Mouse (Mus musculus) embryonic facial prominence, embryonic 12.5 days (tissue): ENCODE data around the gene Atf1. TPM values are rescaled to one million over a fixed set of nuclear protein-coding genes. Genes with fewer than 3 reads are reported as not detected.
"Not testable (repeated sequence)": the region's sequence is repeated elsewhere in the genome, so short reads cannot be mapped to it uniquely, and the experiment has no call there.

Source experiments
- ATAC-seq: fragments of 200-750 bp; cut with Nextera tagmentation; 2 replicates; pipeline ENCODE4 v1.8.0; 2017; ENCODE audit not compliant: insufficient number of reproducible peaks, insufficient read depth, low FRiP score, low TSS enrichment
- H3K27ac ChIP-seq: fragments of 300-500 bp; sonication (generic); 2 replicates; pipeline ENCODE4 v1.5.1; 2016; ENCODE audit warnings: mild to moderate bottlenecking
- H3K27me3 ChIP-seq: fragments of 300-500 bp; sonication (generic); 2 replicates; pipeline ENCODE4 v1.6.1; 2016; ENCODE audit warnings: mild to moderate bottlenecking, moderate library complexity
- H3K36me3 ChIP-seq: fragments of 300-500 bp; sonication (generic); 2 replicates; pipeline ENCODE4 v1.6.1; 2016; ENCODE audit warnings: mild to moderate bottlenecking
- H3K4me1 ChIP-seq: fragments of 300-500 bp; sonication (generic); 2 replicates; pipeline ENCODE4 v1.6.1; 2016
- H3K4me2 ChIP-seq: fragments of 300-500 bp; sonication (generic); replicated peaks from 2 replicates; pipeline ENCODE4 v1.6.1; 2016; ENCODE audit warnings: mild to moderate bottlenecking, moderate library complexity
- H3K4me3 ChIP-seq: fragments of 300-500 bp; sonication (generic); 2 replicates; pipeline ENCODE4 v1.5.1; 2016; ENCODE audit warnings: mild to moderate bottlenecking
- H3K9ac ChIP-seq: fragments of 300-500 bp; sonication (generic); 2 replicates; pipeline ENCODE4 v1.6.1; 2016; ENCODE audit warnings: mild to moderate bottlenecking, moderate library complexity
- H3K9me3 ChIP-seq: fragments of 300-500 bp; sonication (generic); 2 replicates; pipeline ENCODE4 v1.6.1; 2016; ENCODE audit warnings: mild to moderate bottlenecking, moderate library complexity
- WGBS: fragments of 180-500 bp; shearing (Covaris S2); methylation state at CpG from one replicate; pipeline ENCODE4 v1.1.7; 2016; 5-methylcytosine and 5-hydroxymethylcytosine counted together
- polyA plus RNA-seq: library from polyadenylated mRNA; unstranded; fragments of >200 nt; fragmentation: Nextera tagmentation; extraction: Ambion mirVana; gene quantifications from 2 replicates; pipeline ENCODE4 v1.2.1, GENCODE M21; 2016

The Atf1 gene
- polyA plus RNA-seq, 1 experiment from 2014 or later = 46.8 TPM

DNA sequence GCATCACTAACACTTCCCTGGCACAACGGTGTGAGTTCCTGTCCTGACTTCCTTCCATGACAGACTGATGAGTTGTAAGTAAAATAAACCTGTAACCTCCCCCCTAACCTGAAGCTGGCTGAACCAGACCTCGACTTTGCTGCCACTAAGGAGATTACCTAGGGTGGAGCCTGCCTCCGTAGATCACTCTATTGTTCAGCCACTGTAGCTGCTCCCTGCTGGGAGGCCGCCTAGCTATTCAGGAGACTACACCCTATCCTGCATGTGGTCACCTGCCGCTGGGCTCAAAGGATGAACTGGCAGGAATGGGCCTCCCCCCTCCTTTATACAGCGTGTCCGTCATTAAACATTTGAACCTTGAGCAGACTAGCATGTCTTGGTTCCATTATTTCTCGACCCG is 42.2 kb downstream of the Atf1 start:
- ATAC-seq = no peak
- Histone ChIP-seq H3K4me3 (no peak overlapping the region), H3K36me3 (no peaks in the 10 kb centered on the region), H3K27ac (no peak overlapping the region), H3K9ac (no peak overlapping the region), H3K9me3 (no peaks in the 10 kb centered on the region), H3K4me2 (no peak overlapping the region), H3K4me1 (no peaks in the 10 kb centered on the region), H3K27me3 (no peaks in the 10 kb centered on the region)
- WGBS = 17% methylated on average over 9 of the region's 9 CpGs

GRCm38 (mm10) chr15:100270609-100271008 is 43.0 kb downstream of the Atf1 start:
- H3K27me3 ChIP-seq, H3K27ac ChIP-seq, ATAC-seq, H3K4me1 ChIP-seq, H3K9me3 ChIP-seq, H3K9ac ChIP-seq, H3K36me3 ChIP-seq, H3K4me2 ChIP-seq, H3K4me3 ChIP-seq: not testable (repeated sequence)
- WGBS = 27% methylated on average over 7 of the region's 7 CpGs

- no peak overlapping the region for H3K4me3 ChIP-seq
- no peaks in the 10 kb centered on the region for H3K4me1 ChIP-seq
- WGBS = 61% methylated on average over 14 of the region's 14 CpGs
- H3K27ac ChIP-seq = no peak overlapping the region
- H3K9me3 ChIP-seq = no peaks in the 10 kb centered on the region
- H3K9ac ChIP-seq = no peak overlapping the region
- no peak overlapping the region for H3K4me2 ChIP-seq
- H3K27me3 ChIP-seq = no peaks in the 10 kb centered on the region
- no peaks in the 10 kb centered on the region for H3K36me3 ChIP-seq
- ATAC-seq = no peak
Observed at GRCm38 (mm10) chr15:100271411-100271810, 43.8 kb downstream of the Atf1 start.

- H3K27ac ChIP-seq, H3K9ac ChIP-seq, H3K4me2 ChIP-seq, H3K4me3 ChIP-seq, H3K9me3 ChIP-seq, ATAC-seq, H3K36me3 ChIP-seq, H3K4me1 ChIP-seq, H3K27me3 ChIP-seq: not testable (repeated sequence)
- WGBS = 90% methylated on average over 4 of the region's 4 CpGs
Observed at GRCm38 (mm10) chr15:100273791-100274308, 46.2 kb downstream of the Atf1 start.

GRCm38 (mm10) chr15:100274790-100275559 is 47.4 kb downstream of the Atf1 start:
- H3K4me2 ChIP-seq = no peak overlapping the region
- no peak overlapping the region for H3K9ac ChIP-seq
- H3K27ac ChIP-seq = no peak overlapping the region
- no peak overlapping the region for H3K4me3 ChIP-seq
- no peaks in the 10 kb centered on the region; the same call in 1 of the 2 replicates for H3K9me3 ChIP-seq
- H3K36me3 ChIP-seq = no peaks in the 10 kb centered on the region
- H3K4me1 ChIP-seq = no peaks in the 10 kb centered on the region
- H3K27me3 ChIP-seq = no peaks in the 10 kb centered on the region
- WGBS = 84% methylated on average over 7 of the region's 7 CpGs
- ATAC-seq = no peak

GRCm38 (mm10) chr15:100276403-100276802 is 48.8 kb downstream of the Atf1 start:
- no peak overlapping the region for H3K4me3 ChIP-seq
- no peak overlapping the region for H3K27ac ChIP-seq
- ATAC-seq = no peak
- no peaks in the 10 kb centered on the region for H3K4me1 ChIP-seq
- no peaks in the 10 kb centered on the region for H3K27me3 ChIP-seq
- no peak overlapping the region for H3K4me2 ChIP-seq
- 90% methylated on average over 4 of the region's 4 CpGs for WGBS
- H3K9ac ChIP-seq = no peak overlapping the region
- no peaks in the 10 kb centered on the region for H3K36me3 ChIP-seq
- no peaks in the 10 kb centered on the region; the same call in 1 of the 2 replicates for H3K9me3 ChIP-seq

DNA sequence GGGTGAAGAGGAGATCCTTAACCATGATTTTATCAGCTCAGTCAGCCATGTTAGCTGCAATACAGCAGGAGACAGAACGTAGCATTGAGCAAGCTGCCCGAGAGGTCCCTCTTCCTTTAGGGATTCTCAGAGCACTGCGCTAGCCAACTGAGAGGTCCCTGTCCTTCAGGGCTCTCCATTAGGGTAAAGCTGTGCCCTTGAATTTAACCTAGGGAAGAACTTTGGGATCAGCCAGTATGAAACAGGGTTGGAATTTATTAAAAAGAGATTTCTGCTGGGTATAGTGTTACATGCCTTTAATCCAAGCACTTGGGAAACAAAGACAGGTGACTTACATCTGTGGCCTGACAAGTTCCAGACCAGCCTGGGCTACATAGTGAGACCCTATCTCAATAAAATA is 50.0 kb downstream of the Atf1 start:
- H3K9me3 ChIP-seq = no peaks in the 10 kb centered on the region; the same call in 1 of the 2 replicates
- no peak overlapping the region for H3K4me2 ChIP-seq
- H3K4me3 ChIP-seq = no peak overlapping the region
- 81% methylated on average over 3 of the region's 3 CpGs for WGBS
- no peak for ATAC-seq
- no peak overlapping the region for H3K9ac ChIP-seq
- no peaks in the 10 kb centered on the region for H3K4me1 ChIP-seq
- H3K27me3 ChIP-seq = no peaks in the 10 kb centered on the region
- H3K36me3 ChIP-seq = no peaks in the 10 kb centered on the region
- H3K27ac ChIP-seq = no peak overlapping the region

GRCm38 (mm10) chr15:100280626-100281025 is 53.0 kb downstream of the Atf1 start, which contains the start of gene Tmprss12:
Gene Tmprss12 (plus strand): TSS chr15:100280837.
- no peak within 1 kb of the TSS for H3K9ac ChIP-seq
- H3K27ac ChIP-seq = no peak within 1 kb of the TSS
- no peak for ATAC-seq
- H3K9me3 ChIP-seq = no peaks in the 10 kb centered on the region; the same call in 1 of the 2 replicates
- no peaks in the 10 kb centered on the region for H3K27me3 ChIP-seq
- no peaks in the 10 kb centered on the region for H3K4me1 ChIP-seq
- WGBS = 97% methylated on average over 20 of the region's 20 CpGs
- H3K4me3 ChIP-seq = no peak within 1 kb of the TSS
- H3K36me3 ChIP-seq = no peaks in the 10 kb centered on the region
- H3K4me2 ChIP-seq = no peak within 1 kb of the TSS

- 86% methylated on average over 6 of the region's 6 CpGs for WGBS
- Histone ChIP-seq H3K9me3 (no peaks in the 10 kb centered on the region), H3K27ac (no peak overlapping the region)
Observed at GRCm38 (mm10) chr15:100288980-100289379, 61.4 kb downstream of the Atf1 start.

DNA sequence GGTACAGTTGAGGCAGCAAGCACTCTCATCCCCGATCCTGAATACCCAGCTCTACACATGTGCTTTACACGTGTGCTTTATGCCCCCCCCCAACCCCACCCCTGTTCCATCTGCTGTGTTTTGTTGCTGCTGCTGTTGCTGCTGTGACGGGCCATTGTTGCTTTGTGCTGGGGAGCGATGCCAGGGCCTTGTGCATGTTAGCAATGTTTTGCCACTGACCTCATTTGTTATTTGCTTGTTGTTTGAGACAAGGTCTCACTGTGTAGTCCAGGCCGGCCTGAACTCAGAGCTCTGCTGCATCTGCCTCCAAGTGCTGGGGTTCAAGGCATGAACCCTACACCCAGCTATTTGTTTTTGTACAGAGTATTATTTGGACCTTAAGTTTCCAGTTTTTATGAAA is 63.2 kb downstream of the Atf1 start:
- 81% methylated on average over 5 of the region's 5 CpGs for WGBS
- H3K4me2 ChIP-seq = no peak overlapping the region
- H3K4me1 ChIP-seq = no peaks in the 10 kb centered on the region

More at GRCm38 (mm10) chr15:100288980-100289379, 61.4 kb downstream of the Atf1 start:
- ATAC-seq = no peak
- H3K4me1 ChIP-seq = no peaks in the 10 kb centered on the region
- no peaks in the 10 kb centered on the region for H3K36me3 ChIP-seq
- H3K4me2 ChIP-seq = no peak overlapping the region
- H3K4me3 ChIP-seq = no peak overlapping the region
- no peaks in the 10 kb centered on the region for H3K27me3 ChIP-seq
- no peak overlapping the region for H3K9ac ChIP-seq

DNA sequence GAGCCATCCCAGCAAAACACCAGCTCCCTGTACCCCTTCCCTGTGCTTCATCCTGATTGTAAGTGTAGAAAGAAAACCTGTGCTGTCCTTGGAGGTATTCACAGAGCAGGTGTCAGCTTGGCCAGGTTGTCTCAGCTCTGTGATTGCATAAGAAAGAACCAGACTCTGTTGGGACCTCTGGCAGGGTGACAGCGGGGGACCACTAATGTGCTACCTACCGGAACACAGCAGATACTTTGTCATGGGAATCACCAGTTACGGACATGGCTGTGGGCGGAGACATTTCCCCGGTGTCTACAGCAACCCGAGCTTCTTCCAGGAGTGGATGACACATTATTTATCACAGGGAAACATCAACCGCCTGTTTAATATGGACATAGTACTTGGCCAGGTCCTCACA is 64.7 kb downstream of the Atf1 start:
- H3K4me1 ChIP-seq = no peaks in the 10 kb centered on the region
- no peak for ATAC-seq
- H3K9ac ChIP-seq = no peak overlapping the region
- H3K36me3 ChIP-seq = no peaks in the 10 kb centered on the region
- H3K4me3 ChIP-seq = no peak overlapping the region
- H3K27ac ChIP-seq = no peak overlapping the region
- H3K9me3 ChIP-seq = no peaks in the 10 kb centered on the region
- H3K27me3 ChIP-seq = no peaks in the 10 kb centered on the region
- H3K4me2 ChIP-seq = no peak overlapping the region
- WGBS = 74% methylated on average over 7 of the region's 7 CpGs

More for the DNA sequence above, 63.2 kb downstream of the Atf1 start:
- no peaks in the 10 kb centered on the region for H3K9me3 ChIP-seq
- H3K36me3 ChIP-seq = no peaks in the 10 kb centered on the region
- no peaks in the 10 kb centered on the region for H3K27me3 ChIP-seq
- no peak overlapping the region for H3K4me3 ChIP-seq
- H3K27ac ChIP-seq = no peak overlapping the region
- ATAC-seq = no peak
- H3K9ac ChIP-seq = no peak overlapping the region

- Histone ChIP-seq H3K27ac (no peak overlapping the region), H3K4me2 (no peak overlapping the region), H3K36me3 (no peaks in the 10 kb centered on the region), H3K4me1 (no peaks in the 10 kb centered on the region), H3K9me3 (no peaks in the 10 kb centered on the region), H3K27me3 (no peaks in the 10 kb centered on the region), H3K9ac (no peak overlapping the region), H3K4me3 (no peak overlapping the region)
- 88% methylated on average over 5 of the region's 5 CpGs for WGBS
- no peak for ATAC-seq
Observed at GRCm38 (mm10) chr15:100297856-100298255, 70.2 kb downstream of the Atf1 start.
